Mouse (Mus musculus) T-cell, adult 2 months (primary cell): Measurements from ENCODE around the gene Cep57.
"Not testable (repeated sequence)": the region's sequence is repeated elsewhere in the genome, so short reads cannot be mapped to it uniquely, and the experiment has no call there.

Experiments used
- DNase-seq: peaks from one replicate; pipeline ENCODE4 v3.0.0; 2022; ENCODE audit warnings: low spot score

Gene Cep57

DNA sequence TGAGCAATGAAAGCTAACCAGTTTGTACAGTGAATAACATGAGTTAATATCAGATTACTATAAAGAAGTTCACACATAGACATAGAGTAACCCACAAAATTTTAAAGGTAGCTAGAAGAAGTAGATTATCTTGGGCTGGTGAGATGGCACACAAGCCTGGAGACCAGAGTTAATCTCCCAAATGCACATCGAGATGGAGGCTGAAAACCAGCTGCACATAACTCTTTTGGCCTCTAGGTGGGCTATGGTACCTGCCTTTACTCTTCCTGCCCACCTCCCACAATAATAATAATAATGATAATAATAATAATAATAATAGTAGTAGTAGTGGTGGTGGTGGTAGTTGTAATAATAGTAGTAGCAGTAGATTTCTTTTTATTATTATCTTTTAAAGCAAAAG lies 32.6 kb downstream of the Cep57 start:
- DNase-seq = no peak

DNA sequence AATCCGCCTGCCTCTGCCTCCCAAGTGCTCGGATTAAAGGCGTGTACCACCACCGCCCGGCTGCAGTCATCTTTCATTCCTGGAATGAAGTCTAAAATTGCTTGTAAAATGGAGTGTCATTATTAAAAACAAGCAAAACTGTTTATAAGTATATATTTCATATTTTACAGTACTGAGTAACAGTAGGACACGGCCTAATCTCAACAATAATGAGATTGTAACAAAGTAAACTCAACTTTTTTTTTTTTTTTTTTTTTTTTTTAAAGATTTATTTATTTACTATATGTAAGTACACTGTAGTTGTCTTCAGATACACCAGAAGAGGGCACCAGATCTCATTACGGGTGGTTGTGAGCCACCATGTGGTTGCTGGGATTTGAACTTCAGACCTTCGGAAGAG lies 36.0 kb downstream of the Cep57 start:
- not testable (repeated sequence) for DNase-seq

DNA sequence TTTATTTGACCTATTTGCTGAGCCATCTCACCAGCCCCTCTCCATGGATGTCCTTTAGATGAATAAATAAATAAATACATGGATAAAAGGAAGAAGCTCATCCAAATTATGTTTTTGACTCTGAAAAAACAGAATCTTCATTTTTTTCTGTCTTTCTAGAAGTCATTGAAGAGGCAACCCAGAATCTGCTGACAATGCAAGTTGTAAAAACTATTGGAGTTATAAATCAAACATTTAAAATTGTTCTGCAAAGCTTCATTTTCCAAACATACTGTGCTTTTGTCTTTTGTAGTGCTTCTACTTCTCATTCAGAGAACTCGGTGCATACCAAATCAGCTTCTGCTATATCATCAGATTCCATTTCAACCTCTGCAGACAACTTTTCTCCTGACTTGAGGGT lies 44.9 kb downstream of the Cep57 start:
- DNase-seq = no peak

DNA sequence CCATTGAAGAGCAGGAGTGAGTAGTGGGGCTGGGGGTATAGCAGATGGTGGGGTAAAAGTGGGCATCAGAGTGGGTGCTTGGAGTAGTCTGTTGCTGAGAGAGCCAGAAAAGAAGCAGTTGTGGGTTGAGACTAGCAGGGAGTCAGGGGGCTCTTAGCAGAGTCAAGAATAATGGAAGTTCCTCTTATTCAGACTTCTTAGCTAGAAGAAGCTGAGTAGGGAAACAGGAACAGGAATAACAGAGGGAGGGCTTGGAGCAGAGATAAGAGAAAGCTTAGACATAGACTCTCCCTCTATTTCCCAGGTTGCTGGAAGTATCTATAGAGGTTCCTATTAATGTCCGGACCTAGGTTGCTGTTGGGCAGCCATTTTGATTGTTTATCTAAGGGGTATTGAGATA lies 52.2 kb downstream of the Cep57 start:
- no peak for DNase-seq

DNA sequence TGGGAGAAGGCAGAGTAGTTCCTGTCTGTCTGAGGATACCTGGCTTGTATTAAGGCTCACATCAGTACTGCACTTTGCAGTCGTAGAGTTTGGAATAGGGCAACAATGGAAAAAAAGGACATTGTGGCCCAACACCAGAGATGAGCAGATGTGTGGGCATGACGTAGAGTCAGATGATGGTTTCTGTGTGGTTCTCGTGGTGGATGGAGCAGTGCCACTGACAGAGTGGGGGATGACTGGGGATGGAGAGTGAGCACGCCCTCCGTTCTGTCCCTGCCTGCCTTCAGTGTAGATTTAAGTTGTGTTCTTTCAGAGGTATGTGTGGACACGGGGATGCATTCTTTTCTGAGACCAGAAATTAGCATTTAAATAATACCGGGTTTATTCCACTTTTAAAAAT lies 60.3 kb downstream of the Cep57 start:
- no peak for DNase-seq

DNA sequence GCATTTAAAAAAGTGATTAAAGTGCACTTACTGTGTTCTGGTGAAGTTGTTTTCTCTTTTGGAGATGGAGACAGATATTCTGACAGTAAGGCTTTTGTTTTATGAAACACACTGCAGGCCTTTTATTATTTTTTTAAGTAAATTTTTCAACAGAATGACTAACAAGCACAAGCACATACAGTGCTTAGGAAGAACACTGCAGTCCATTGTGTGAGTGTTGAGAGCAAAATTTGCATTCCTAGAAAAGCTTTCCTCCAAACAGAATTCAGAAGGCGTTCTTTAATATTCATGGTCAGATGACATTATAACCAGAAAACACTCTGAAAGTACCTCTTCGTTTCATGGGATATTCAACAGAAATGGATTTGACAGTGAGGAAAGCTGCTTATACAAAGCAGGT lies 61.3 kb downstream of the Cep57 start:
- no peak for DNase-seq

DNA sequence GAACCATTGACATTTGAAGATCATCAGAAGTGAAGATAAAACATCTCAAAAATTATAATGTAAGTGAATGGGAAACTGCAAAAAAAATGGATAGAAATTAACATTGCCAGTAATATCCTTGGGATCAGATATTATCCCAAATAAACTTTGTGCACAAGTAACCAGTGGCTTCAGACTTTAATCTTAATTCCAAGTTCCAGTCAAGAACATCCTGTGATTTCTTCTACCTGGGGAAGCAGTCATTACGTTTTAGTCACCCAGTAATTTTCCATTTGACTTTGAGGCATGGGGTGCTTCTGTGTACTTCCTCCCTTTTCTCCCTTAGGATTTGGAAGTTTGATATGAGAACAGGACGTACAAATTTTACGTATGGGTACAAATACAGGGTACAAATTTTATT lies 66.5 kb downstream of the Cep57 start:
- no peak for DNase-seq
